Mouse (Mus musculus): ENCODE measurements around the gene Ipo8.

- TF ChIP-seq POLR2A (IDR thresholded peaks at IDR 0.05; ENCODE audit: borderline replicate concordance, insufficient read depth, low read length) (no peak), CTCF (IDR thresholded peaks at IDR 0.05; ENCODE audit: borderline replicate concordance, insufficient read depth, low read depth, low read length) (no peak)
Observed at GRCm38 (mm10) chr6:148845629-148846028, 14.4 kb upstream of the Ipo8 start.
